Mouse (Mus musculus) embryonic facial prominence, embryonic 11.5 days (tissue): ENCODE results near the gene Adipoq. TPM values are rescaled to one million over a fixed set of nuclear protein-coding genes. Genes with fewer than 3 reads are reported as not detected.

Source experiments
- ATAC-seq: fragments of 200-750 bp; cut with Nextera tagmentation; replicated peaks from 2 replicates; pipeline ENCODE4 v1.8.0; 2017; ENCODE audit warnings: low read depth; ENCODE audit not compliant: insufficient number of reproducible peaks, low FRiP score, low TSS enrichment
- DNase-seq: peaks from one replicate; pipeline ENCODE4 v3.0.0-alpha.2; 2015; ENCODE audit warnings: low spot score
- H3K27ac ChIP-seq: fragments of 300-500 bp; sonication (generic); replicated peaks from 2 replicates; pipeline ENCODE4 v1.5.1; 2014; ENCODE audit warnings: mild to moderate bottlenecking, low read depth, low read length, control low read depth
- H3K27me3 ChIP-seq: fragments of 300-500 bp; sonication (generic); 2 replicates; pipeline ENCODE4 v1.6.1; 2014; ENCODE audit warnings: mild to moderate bottlenecking, low read length, moderate library complexity, mixed read lengths; ENCODE audit not compliant: control insufficient read depth, insufficient read depth
- H3K36me3 ChIP-seq: fragments of 300-500 bp; sonication (generic); replicated peaks from 2 replicates; pipeline ENCODE4 v1.6.1; 2014; ENCODE audit warnings: low read depth, mild to moderate bottlenecking, low read length, moderate library complexity, mixed read lengths; ENCODE audit not compliant: control insufficient read depth, insufficient read depth
- H3K4me1 ChIP-seq: fragments of 300-500 bp; sonication (generic); 2 replicates; pipeline ENCODE4 v1.6.1; 2014; ENCODE audit warnings: low read length, mixed read lengths; ENCODE audit not compliant: control insufficient read depth, insufficient read depth
- H3K4me2 ChIP-seq: fragments of 300-500 bp; sonication (generic); 2 replicates; pipeline ENCODE4 v1.6.1; 2014; ENCODE audit warnings: low read depth, mild to moderate bottlenecking, control low read depth, low read length, moderate library complexity
- H3K4me3 ChIP-seq: fragments of 300-500 bp; sonication (generic); 2 replicates; pipeline ENCODE4 v1.5.1; 2014; ENCODE audit warnings: low read depth, low read length, control low read depth
- H3K9ac ChIP-seq: fragments of 300-500 bp; sonication (generic); replicated peaks from 2 replicates; pipeline ENCODE4 v1.6.1; 2014; ENCODE audit warnings: mild to moderate bottlenecking, control low read depth, low read length
- H3K9me3 ChIP-seq: fragments of 300-500 bp; sonication (generic); replicated peaks from 2 replicates; pipeline ENCODE4 v1.6.1; 2016; ENCODE audit warnings: mild to moderate bottlenecking, low read length, inconsistent platforms, mixed read lengths; ENCODE audit not compliant: control insufficient read depth
- WGBS: fragments of 180-500 bp; shearing (Covaris S2); extraction: QIAGEN DNeasy Blood & Tissue Kit; methylation state at CpG from one replicate; pipeline ENCODE4 v1.1.7; 2014; 5-methylcytosine and 5-hydroxymethylcytosine counted together
- polyA plus RNA-seq: library from polyadenylated mRNA; unstranded; fragments of >200 nt; fragmentation: Nextera tagmentation; extraction: Ambion mirVana; gene quantifications from 2 replicates; pipeline ENCODE4 v1.2.1, GENCODE M21; 2014

Gene Adipoq
- polyA plus RNA-seq, 1 experiment from 2014 or later, result not detected

DNA sequence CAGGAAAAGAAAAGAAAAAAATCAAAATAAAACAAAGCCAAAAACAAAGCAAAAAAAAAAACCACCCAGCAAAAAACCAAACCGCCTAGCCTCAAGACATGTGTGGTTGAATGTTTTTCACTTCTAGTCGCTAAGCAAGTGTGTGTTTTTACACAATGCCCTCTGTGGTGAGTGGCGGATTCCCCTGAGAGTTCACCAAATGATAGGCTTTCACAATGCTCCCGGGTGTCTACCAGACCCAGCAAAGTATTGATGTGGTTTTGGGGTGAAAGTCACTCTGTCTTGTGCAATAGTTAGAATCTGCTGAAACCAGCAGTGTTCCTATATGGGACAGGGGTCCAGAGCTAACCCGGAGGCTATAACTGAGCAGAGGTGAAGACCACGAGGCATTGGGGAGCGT lies 2.0 kb upstream of the Adipoq start:
- Histone ChIP-seq H3K27me3 (no peaks in the 10 kb centered on the region), H3K4me3 (no peak overlapping the region), H3K9me3 (no peaks in the 10 kb centered on the region), H3K9ac (no peak overlapping the region), H3K27ac (no peak overlapping the region), H3K4me2 (no peak overlapping the region), H3K4me1 (no peaks in the 10 kb centered on the region), H3K36me3 (no peaks in the 10 kb centered on the region)
- DNase-seq (no peak), ATAC-seq (no peak)
- 88% methylated on average over 7 of the region's 7 CpGs for WGBS

DNA sequence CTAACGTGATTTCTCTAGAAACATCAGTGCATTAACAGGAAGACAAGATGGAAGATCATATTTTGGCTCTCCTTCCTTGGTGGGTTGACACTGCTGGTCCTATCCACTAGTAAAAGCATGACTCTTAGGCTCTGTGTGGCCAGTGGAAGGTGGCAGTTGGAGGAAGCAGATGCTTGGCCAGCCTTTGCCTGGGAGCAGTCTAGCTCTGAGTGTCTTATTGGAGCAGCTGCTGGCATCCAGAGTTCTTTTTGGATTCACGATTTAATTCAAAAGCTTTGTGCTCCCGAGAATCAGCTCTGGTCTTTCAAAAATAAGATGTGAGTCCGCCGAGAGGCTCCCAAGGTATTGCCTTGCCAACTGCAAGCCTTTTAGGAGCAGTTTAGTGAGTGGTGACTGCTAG lies 1.1 kb upstream of the Adipoq start:
- H3K9ac ChIP-seq, result no peak overlapping the region
- H3K4me3 ChIP-seq, result no peak overlapping the region
- no peak overlapping the region for H3K4me2 ChIP-seq
- H3K9me3 ChIP-seq, result no peaks in the 10 kb centered on the region
- ATAC-seq (no peak), DNase-seq (no peak)
- 88% methylated on average over 5 of the region's 5 CpGs for WGBS
- H3K36me3 ChIP-seq, result no peaks in the 10 kb centered on the region
- H3K4me1 ChIP-seq, result no peaks in the 10 kb centered on the region
- no peak overlapping the region for H3K27ac ChIP-seq
- no peaks in the 10 kb centered on the region for H3K27me3 ChIP-seq

DNA sequence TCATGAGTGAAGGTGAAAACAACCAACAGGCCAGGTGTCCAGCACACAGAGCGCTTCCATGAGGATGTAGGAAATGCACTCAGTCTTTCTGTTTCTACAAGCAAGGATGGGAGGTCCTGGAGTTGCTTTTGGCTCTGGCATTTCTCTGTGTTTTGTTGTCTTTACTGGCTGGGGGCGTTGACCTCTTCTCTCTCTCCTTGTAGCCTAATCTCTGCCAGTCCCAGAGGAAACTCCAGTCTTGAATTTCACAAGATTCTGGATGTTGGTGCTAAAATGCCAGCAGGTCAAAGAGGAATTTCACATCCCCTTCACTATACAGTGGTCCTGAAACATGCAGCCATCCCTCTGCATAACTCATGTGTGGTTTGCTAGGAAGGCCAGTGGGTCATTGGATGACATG lies 2.6 kb downstream of the Adipoq start:
- no peaks in the 10 kb centered on the region for H3K4me1 ChIP-seq
- H3K9ac ChIP-seq, result no peak overlapping the region
- H3K36me3 ChIP-seq, result no peaks in the 10 kb centered on the region
- H3K9me3 ChIP-seq, result no peaks in the 10 kb centered on the region
- H3K4me3 ChIP-seq, result no peak overlapping the region
- DNase-seq, result no peak
- no peak overlapping the region for H3K27ac ChIP-seq
- H3K27me3 ChIP-seq, result no peaks in the 10 kb centered on the region
- 58% methylated on average over 2 of the region's 2 CpGs for WGBS
- ATAC-seq, result no peak
- H3K4me2 ChIP-seq, result no peak overlapping the region

DNA sequence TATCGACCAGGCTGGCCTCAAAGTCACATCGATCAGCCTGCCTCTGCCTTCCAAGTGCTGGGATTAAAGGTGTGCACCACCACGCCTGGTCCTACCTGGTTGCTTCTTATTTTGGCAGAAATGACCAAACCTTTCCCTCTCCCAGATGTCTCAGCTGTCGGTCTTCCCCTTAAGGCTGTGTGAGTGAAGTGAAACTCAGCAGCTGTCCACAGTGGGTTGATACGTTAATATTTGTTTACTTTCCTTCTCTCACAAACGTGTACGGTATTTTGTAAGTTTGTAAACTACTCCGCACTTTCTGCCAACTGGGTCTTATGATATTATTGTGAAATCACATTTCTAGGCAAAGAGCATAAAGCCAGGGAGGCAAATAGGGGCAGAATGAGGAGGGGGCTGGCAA lies 3.1 kb downstream of the Adipoq start:
- ATAC-seq (no peak), DNase-seq (no peak)
- no peak overlapping the region for H3K9ac ChIP-seq
- no peaks in the 10 kb centered on the region for H3K9me3 ChIP-seq
- no peak overlapping the region for H3K4me3 ChIP-seq
- no peaks in the 10 kb centered on the region for H3K4me1 ChIP-seq
- H3K4me2 ChIP-seq, result no peak overlapping the region
- no peaks in the 10 kb centered on the region for H3K27me3 ChIP-seq
- H3K27ac ChIP-seq, result no peak overlapping the region
- H3K36me3 ChIP-seq, result no peaks in the 10 kb centered on the region
- 79% methylated on average over 8 of the region's 8 CpGs for WGBS

DNA sequence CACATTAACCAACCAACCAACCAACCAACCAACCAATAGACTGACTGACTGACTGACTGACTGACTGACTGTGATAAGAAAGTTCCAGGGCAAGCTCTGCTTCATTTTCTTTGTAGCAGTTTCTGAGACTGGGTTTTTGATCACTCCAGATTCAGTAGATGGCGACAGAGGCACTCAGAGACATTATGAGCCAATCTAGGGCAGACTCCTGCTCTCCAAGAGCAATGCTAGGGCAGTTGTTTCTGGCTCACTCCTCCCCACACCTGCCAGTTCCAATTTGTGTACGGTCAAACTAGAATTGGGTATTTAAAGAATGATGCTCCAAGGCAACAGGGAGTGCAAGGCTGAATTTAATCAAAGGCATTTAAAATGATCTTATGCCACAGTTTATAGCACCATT lies 5.1 kb downstream of the Adipoq start:
- Histone ChIP-seq H3K4me3 (no peak overlapping the region), H3K4me2 (no peak overlapping the region), H3K4me1 (no peaks in the 10 kb centered on the region), H3K9me3 (no peaks in the 10 kb centered on the region), H3K36me3 (no peaks in the 10 kb centered on the region), H3K27me3 (no peaks in the 10 kb centered on the region), H3K27ac (no peak overlapping the region), H3K9ac (no peak overlapping the region)
- WGBS, result 19% methylated on average over 2 of the region's 2 CpGs
- peak; percentile 43 for DNase-seq
- ATAC-seq, result no peak

DNA sequence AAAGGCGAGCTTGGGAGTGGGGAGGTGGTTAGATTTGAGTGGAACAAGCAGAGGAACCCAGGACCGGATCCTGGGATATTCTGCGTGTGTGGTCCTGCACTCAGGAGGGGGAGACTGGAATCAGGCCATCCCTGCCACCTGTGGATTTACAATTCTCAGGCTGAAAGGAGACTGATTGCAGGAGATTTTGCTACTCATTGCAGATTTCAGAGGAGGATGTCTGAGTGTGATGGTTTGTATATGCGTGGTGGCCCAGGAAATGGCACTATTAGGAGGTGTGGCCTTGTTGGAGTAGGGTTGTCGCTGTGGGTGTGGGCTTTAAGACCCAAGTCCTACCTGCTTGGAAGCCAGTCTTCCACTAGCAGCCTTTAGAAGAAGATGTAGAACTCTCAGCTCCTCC lies 7.9 kb downstream of the Adipoq start:
- Histone ChIP-seq H3K27ac (no peak overlapping the region), H3K4me1 (no peaks in the 10 kb centered on the region), H3K4me3 (no peak overlapping the region), H3K36me3 (no peaks in the 10 kb centered on the region), H3K27me3 (no peaks in the 10 kb centered on the region), H3K4me2 (no peak overlapping the region), H3K9ac (no peak overlapping the region), H3K9me3 (no peaks in the 10 kb centered on the region)
- DNase-seq, result no peak
- 82% methylated on average over 5 of the region's 5 CpGs for WGBS
- ATAC-seq, result no peak

DNA sequence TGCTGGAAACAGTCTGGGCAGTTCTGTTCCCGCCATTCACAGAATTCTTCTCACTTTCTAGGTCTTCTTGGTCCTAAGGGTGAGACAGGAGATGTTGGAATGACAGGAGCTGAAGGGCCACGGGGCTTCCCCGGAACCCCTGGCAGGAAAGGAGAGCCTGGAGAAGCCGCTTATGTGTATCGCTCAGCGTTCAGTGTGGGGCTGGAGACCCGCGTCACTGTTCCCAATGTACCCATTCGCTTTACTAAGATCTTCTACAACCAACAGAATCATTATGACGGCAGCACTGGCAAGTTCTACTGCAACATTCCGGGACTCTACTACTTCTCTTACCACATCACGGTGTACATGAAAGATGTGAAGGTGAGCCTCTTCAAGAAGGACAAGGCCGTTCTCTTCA lies 10.7 kb downstream of the Adipoq start:
- DNase-seq (no peak), ATAC-seq (no peak)
- H3K9ac ChIP-seq, result no peak overlapping the region
- H3K4me2 ChIP-seq, result no peak overlapping the region
- whole genome bisulfite sequencing, result 90% methylated on average over 13 of the region's 13 CpGs
- H3K36me3 ChIP-seq, result no peaks in the 10 kb centered on the region
- no peak overlapping the region for H3K4me3 ChIP-seq
- no peaks in the 10 kb centered on the region for H3K27me3 ChIP-seq
- H3K27ac ChIP-seq, result no peak overlapping the region
- no peaks in the 10 kb centered on the region for H3K4me1 ChIP-seq
- H3K9me3 ChIP-seq, result no peaks in the 10 kb centered on the region

DNA sequence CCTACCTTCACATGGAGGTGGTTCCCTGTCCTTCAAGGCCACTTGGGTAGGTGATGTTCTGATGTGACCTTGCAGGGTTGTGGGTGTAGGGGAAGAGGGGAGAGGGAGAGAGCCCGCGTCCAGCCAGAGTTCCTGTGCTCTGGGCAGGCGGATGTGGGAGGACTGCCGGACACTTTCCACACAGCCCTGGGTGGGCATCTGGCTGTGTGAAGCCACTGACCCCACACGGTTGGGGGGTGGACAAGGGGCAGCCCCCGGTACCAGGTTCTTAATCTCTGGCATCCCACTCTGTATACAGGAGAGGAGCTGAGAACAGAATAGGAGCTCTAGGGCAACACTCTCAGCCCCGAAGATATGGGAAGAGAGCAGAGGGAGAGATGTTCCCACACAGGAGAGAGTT lies 12.0 kb downstream of the Adipoq start:
- Histone ChIP-seq H3K9ac (no peak overlapping the region), H3K27me3 (no peaks in the 10 kb centered on the region), H3K36me3 (no peaks in the 10 kb centered on the region), H3K9me3 (no peaks in the 10 kb centered on the region), H3K4me2 (no peak overlapping the region), H3K4me3 (no peak overlapping the region), H3K4me1 (no peaks in the 10 kb centered on the region), H3K27ac (no peak overlapping the region)
- 81% methylated on average over 7 of the region's 7 CpGs for WGBS
- DNase-seq (no peak), ATAC-seq (no peak)

DNA sequence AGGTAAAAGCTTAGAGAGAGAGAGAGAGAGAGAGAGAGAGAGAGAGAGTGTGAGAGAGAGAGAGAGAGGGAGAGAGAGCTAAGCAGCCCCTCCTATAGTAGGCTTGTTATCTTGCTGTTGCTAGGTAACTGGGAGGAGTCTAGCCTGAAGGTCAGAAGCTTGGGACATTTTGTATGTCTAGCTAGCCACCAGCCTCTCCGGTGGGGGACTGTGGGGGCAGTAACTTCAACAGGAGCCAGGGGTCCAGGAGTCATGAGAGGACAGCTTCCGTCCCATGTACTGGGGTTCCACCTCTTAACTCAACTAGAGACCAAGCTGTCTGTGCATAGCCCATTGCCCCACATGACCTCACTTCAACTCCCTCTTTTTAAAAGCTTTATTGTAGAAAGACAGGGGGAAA lies 12.6 kb downstream of the Adipoq start:
- Histone ChIP-seq H3K36me3 (no peaks in the 10 kb centered on the region), H3K4me3 (no peak overlapping the region), H3K9me3 (no peaks in the 10 kb centered on the region), H3K4me1 (no peaks in the 10 kb centered on the region), H3K27ac (no peak overlapping the region), H3K9ac (no peak overlapping the region), H3K4me2 (no peak overlapping the region), H3K27me3 (no peaks in the 10 kb centered on the region)
- no peak for ATAC-seq
- DNase-seq, result no peak
- WGBS, result 62% methylated on average over 2 of the region's 2 CpGs
